Mouse (Mus musculus) sigmoid colon, adult 10 weeks (tissue): ENCODE data around the gene Wdr66. TPM values are rescaled to one million over a fixed set of nuclear protein-coding genes. Genes with fewer than 3 reads are reported as not detected.

ENCODE experiments used
- polyA plus RNA-seq: library from polyadenylated mRNA; stranded (reverse); fragments of 350-450 nt; fragmentation: Illumina TruSeq; extraction: RNeasy Lipid Tissue Mini Kit (QIAGEN cat#74804); gene quantifications from one replicate; pipeline ENCODE4 v1.2.3, GENCODE M21; 2014; ENCODE audit warnings: low read depth, low replicate concordance

Gene Wdr66
- polyA plus RNA-seq = 0.88 TPM

GRCm38 (mm10) chr5:123251834-123252233 is at the start of gene Wdr66:
TSS of gene Wdr66 (plus strand) at chr5:123252102.

GRCm38 (mm10) chr5:123343707-123344627 is 92.1 kb downstream of the Wdr66 start, which contains the start of gene Bcl7a:
TSS of gene Bcl7a (plus strand) at chr5:123343834.

Other genes starting within 250 kb of the Wdr66 start
- gene Orai1, start 237.0 kb upstream of the Wdr66 start, polyA plus RNA-seq = 2.2 TPM
- gene Morn3, start 205.1 kb upstream of the Wdr66 start, polyA plus RNA-seq = not detected
- 2.2 TPM for gene Tmem120b, start 183.7 kb upstream of the Wdr66 start, polyA plus RNA-seq
- 0.57 TPM for gene Rhof, start 119.4 kb upstream of the Wdr66 start, polyA plus RNA-seq
- 5.2 TPM for gene Setd1b, start 109.9 kb upstream of the Wdr66 start, polyA plus RNA-seq
- 5.4 TPM for gene Psmd9, start 82.7 kb upstream of the Wdr66 start, polyA plus RNA-seq
- gene Hpd, start 69.4 kb upstream of the Wdr66 start, polyA plus RNA-seq = 22.3 TPM
- gene Bcl7a, start 91.7 kb downstream of the Wdr66 start, polyA plus RNA-seq = 4.0 TPM
- 29.5 TPM for gene Mlxip, start 142.7 kb downstream of the Wdr66 start, polyA plus RNA-seq
- gene Lrrc43, start 237.2 kb downstream of the Wdr66 start, polyA plus RNA-seq = not detected
- gene Il31, start 237.4 kb downstream of the Wdr66 start, polyA plus RNA-seq = not detected